Mouse (Mus musculus) myocyte (in vitro differentiated cells): Measurements from ENCODE around the gene 4930524J08Rik. TPM values are rescaled to one million over a fixed set of nuclear protein-coding genes. Genes with fewer than 3 reads are reported as not detected.

Experiments
- H3K27me3 ChIP-seq: one replicate; pipeline ENCODE4 v1.6.1; 2011; ENCODE audit not compliant: control insufficient read depth, insufficient read depth, insufficient read length
- H3K36me3 ChIP-seq: one replicate; pipeline ENCODE4 v1.6.1; 2011; ENCODE audit not compliant: control insufficient read depth, insufficient read depth
- H3K4me2 ChIP-seq: one replicate; pipeline ENCODE4 v1.6.1; 2011; ENCODE audit warnings: low read depth, control low read depth
- H3K4me3 ChIP-seq: one replicate; pipeline ENCODE4 v1.5.1; 2011; ENCODE audit warnings: mild to moderate bottlenecking, control low read depth, moderate library complexity
- H3K79me2 ChIP-seq: one replicate; pipeline ENCODE4 v1.6.1; 2011; ENCODE audit not compliant: control insufficient read depth, insufficient read depth
- H3ac ChIP-seq: one replicate; pipeline ENCODE4 v1.6.1; 2011; ENCODE audit not compliant: control insufficient read depth, insufficient read length
- CEBPB ChIP-seq: IDR thresholded peaks from 2 replicates; pipeline ENCODE4 v1.6.1; 2011; ENCODE audit warnings: mild to moderate bottlenecking, moderate library complexity; ENCODE audit not compliant: poor library complexity, insufficient read depth, severe bottlenecking
- E2F4 ChIP-seq: IDR thresholded peaks from one replicate; pipeline ENCODE4 v1.6.1; 2011; ENCODE audit warnings: mild to moderate bottlenecking, control low read depth, moderate library complexity; ENCODE audit not compliant: insufficient read depth
- MAX ChIP-seq: IDR thresholded peaks from one replicate; pipeline ENCODE4 v1.6.1; 2011; ENCODE audit warnings: low read depth, mild to moderate bottlenecking, control low read depth
- MYOD1 ChIP-seq, 3 experiments: IDR thresholded peaks; one replicate each; pipeline ENCODE4 v1.6.1; 2011; ENCODE audit warnings: control low read depth in 2 of 3, low read depth in 2 of 3, mild to moderate bottlenecking in 2 of 3, moderate library complexity in 1 of 3; ENCODE audit not compliant: insufficient read length in 2 of 3, control insufficient read depth in 1 of 3
- MYOG ChIP-seq, 3 experiments: IDR thresholded peaks; one replicate each; pipeline ENCODE4 v1.6.1; 2011; ENCODE audit warnings: control low read depth in 2 of 3, low read depth in 2 of 3, mild to moderate bottlenecking in 2 of 3; ENCODE audit not compliant: insufficient read length in 2 of 3, control insufficient read depth in 1 of 3, insufficient read depth in 1 of 3
- POLR2A ChIP-seq: IDR thresholded peaks from one replicate; pipeline ENCODE4 v1.6.1; 2011; ENCODE audit warnings: low read depth, mild to moderate bottlenecking, control low read depth, moderate library complexity; ENCODE audit not compliant: insufficient read length
- POLR2AphosphoS2 ChIP-seq: IDR thresholded peaks from one replicate; pipeline ENCODE4 v1.6.1; 2011; ENCODE audit warnings: low read depth, control low read depth; ENCODE audit not compliant: insufficient read length
- REST ChIP-seq: IDR thresholded peaks from one replicate; pipeline ENCODE4 v1.6.1; 2011; ENCODE audit warnings: mild to moderate bottlenecking, control low read depth, moderate library complexity; ENCODE audit not compliant: insufficient read depth, insufficient read length
- SRF ChIP-seq: IDR thresholded peaks from one replicate; pipeline ENCODE4 v1.6.1; 2011; ENCODE audit warnings: low read depth; ENCODE audit not compliant: control insufficient read depth, insufficient read length
- TCF12 ChIP-seq: IDR thresholded peaks from one replicate; pipeline ENCODE4 v1.6.1; 2011; ENCODE audit warnings: mild to moderate bottlenecking, control low read depth; ENCODE audit not compliant: poor library complexity, insufficient read depth, severe bottlenecking
- TCF3 ChIP-seq: IDR thresholded peaks from one replicate; pipeline ENCODE4 v1.6.1; 2011; ENCODE audit warnings: low read depth, control low read depth; ENCODE audit not compliant: insufficient read length
- USF1 ChIP-seq: IDR thresholded peaks from one replicate; pipeline ENCODE4 v1.6.1; 2011; ENCODE audit warnings: low read depth, mild to moderate bottlenecking, control low read depth, moderate library complexity
- polyA plus RNA-seq: library from polyadenylated mRNA; unstranded; fragments of >200 nt; fragmentation: generic; extraction: Trizol; gene quantifications from one replicate; pipeline ENCODE4 v1.2.1, GENCODE M21; 2012; ENCODE audit warnings: missing spikeins

4930524J08Rik gene
- 2.1 TPM for polyA plus RNA-seq

DNA sequence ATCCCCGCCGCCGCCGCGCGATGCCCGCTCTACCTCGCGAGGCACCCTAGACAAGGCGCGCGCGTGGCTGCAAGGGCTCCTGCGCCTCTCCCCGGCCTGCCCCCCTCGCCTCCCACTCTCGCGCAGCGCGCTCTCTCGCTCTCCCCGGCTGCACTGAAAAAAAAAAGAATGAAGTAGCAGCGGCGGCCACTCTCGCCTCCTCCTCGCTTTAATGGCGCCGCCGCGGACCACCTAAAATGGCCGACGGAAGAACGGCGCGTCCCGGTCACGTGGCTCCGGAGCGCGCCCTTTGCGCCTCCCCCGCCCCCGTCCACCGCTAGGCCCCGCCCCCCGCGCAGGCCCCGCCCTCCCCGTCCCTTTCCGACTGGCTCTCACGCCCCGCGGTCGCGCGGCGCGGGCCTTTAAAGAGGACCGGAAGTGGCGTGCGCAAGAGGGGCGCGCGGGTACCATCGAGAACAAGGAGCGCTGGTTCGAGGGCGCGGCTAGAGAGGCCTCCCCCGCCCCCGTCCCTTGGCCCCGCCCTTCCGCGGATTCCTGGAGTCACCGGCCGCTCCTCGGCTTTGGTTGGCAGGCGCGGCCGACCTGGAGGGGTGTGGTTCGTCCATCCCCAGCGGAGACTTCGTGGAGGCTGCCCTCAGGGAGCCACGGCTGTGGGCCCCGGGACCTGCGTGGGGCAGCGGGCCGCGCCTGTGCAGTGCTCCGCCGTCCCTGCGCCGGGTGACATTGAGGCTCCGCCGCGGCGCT lies at the start of gene 4930524J08Rik, which contains the start of gene Hnrnpd:
Gene 4930524J08Rik, plus strand, starts transcription at position 363 of the 744 bp plus-strand sequence.
Gene Hnrnpd, minus strand, starts transcription at position 240 of the 744 bp plus-strand sequence.
- Histone ChIP-seq H3K4me2 (peak within 1 kb of the TSS; percentile 89), H3K36me3 (no peaks in the 10 kb centered on the region), H3ac (peak within 1 kb of the TSS; percentile 100), H3K4me3 (peak within 1 kb of the TSS; percentile 87), H3K79me2 (peaks cover 40% of the 10 kb centered on the region), H3K27me3 (no peaks in the 10 kb centered on the region)
- no peak for TF ChIP-seq SRF
- peak; percentile 61 for TF ChIP-seq E2F4
- TF ChIP-seq POLR2AphosphoS2 = peak; percentile 90
- TF ChIP-seq USF1 = peak; percentile 75
- TF ChIP-seq TCF12 = no peak
- no peak for TF ChIP-seq REST
- TF ChIP-seq CEBPB = no peak
- TF ChIP-seq TCF3 = no peak
- peak; percentile 90 for TF ChIP-seq POLR2A

DNA sequence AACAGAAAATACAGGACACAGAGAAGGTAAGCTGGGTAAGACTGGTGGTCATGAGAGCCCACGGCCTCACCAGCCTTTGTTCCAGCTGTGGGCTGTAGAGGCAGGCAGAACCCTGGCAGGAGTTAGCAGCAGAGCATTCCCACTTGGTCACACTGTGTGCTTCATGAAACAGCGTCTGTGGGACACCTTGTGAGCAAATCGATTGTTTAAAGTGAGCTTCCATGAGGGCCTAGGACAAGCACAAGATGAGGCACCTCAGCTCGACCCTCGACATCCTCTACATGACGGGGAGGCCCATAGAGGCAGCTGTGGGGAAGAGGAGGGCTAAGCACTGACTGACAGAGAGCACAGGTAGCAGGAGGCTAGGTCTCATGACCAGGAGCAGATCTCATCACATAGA lies 47.0 kb upstream of the 4930524J08Rik start:
- H3K36me3 ChIP-seq = no peaks in the 10 kb centered on the region
- no peaks in the 10 kb centered on the region for H3K79me2 ChIP-seq
- H3ac ChIP-seq = no peak overlapping the region
- TF ChIP-seq MAX (no peak), USF1 (no peak)
- no peak overlapping the region for H3K4me3 ChIP-seq
- peaks cover 19% of the 10 kb centered on the region for H3K27me3 ChIP-seq
- no peak overlapping the region for H3K4me2 ChIP-seq

DNA sequence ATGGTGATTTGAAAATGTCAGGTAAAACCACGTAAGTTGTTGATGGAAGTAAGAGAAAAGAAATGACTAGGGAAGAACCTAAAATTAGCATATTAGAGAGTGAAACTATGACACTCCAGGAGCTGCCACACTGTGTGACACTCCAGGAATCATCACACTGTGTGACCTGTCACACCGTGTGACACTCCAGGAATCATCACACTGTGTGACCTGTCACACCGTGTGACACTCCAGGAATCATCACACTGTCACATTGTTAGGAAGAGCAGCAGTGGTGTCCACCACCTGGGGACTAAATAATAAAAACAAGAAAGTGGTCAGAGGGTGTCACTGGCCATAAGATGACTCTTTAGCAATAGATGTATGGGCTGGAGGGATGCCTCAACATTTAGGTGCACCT lies 39.4 kb upstream of the 4930524J08Rik start:
- TF ChIP-seq TCF3 (no peak), E2F4 (no peak), POLR2AphosphoS2 (no peak), MAX (no peak), POLR2A (no peak), MYOG (IDR thresholded peaks at IDR 0.05; ENCODE audit: control insufficient read depth in 1 of 3, insufficient read depth in 1 of 3, insufficient read length in 2 of 3, low read depth in 2 of 3) (no peak), REST (no peak), TCF12 (no peak), SRF (no peak), USF1 (no peak), CEBPB (no peak), MYOD1 (IDR thresholded peaks at IDR 0.05; ENCODE audit: control insufficient read depth in 1 of 3, insufficient read length in 2 of 3, low read depth in 2 of 3) (no peak)
- H3K79me2 ChIP-seq = no peaks in the 10 kb centered on the region
- no peaks in the 10 kb centered on the region for H3K27me3 ChIP-seq
- H3ac ChIP-seq = no peak overlapping the region
- no peak overlapping the region for H3K4me2 ChIP-seq
- no peaks in the 10 kb centered on the region for H3K36me3 ChIP-seq
- no peak overlapping the region for H3K4me3 ChIP-seq

DNA sequence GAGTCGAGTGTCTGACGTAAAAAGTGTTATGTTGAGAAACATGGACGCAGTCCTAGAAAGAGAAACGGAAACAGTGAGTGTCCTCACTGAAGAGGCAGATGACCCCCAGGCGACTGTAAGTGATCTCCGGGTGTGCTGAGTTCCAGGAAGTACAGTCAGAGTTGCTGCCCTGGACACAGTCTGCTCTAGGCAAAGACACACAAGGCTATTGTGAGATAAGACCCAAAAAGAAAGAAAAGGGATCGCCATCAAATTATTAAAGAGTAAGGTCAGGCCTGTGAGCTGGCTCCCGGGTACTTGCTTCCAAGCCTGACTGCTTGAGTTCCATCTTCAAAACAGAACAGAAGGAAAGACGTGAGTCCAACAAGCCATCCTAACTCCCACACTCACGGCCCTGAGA lies 37.6 kb upstream of the 4930524J08Rik start:
- no peak overlapping the region for H3K4me2 ChIP-seq
- H3K27me3 ChIP-seq = no peaks in the 10 kb centered on the region
- H3K36me3 ChIP-seq = no peaks in the 10 kb centered on the region
- H3K4me3 ChIP-seq = no peak overlapping the region
- no peak overlapping the region for H3ac ChIP-seq
- TF ChIP-seq MYOD1 (IDR thresholded peaks at IDR 0.05; ENCODE audit: control insufficient read depth in 1 of 3, insufficient read length in 2 of 3, low read depth in 2 of 3) = no peak
- TF ChIP-seq SRF = no peak
- TF ChIP-seq MYOG (IDR thresholded peaks at IDR 0.05; ENCODE audit: control insufficient read depth in 1 of 3, insufficient read depth in 1 of 3, insufficient read length in 2 of 3, low read depth in 2 of 3) = no peak
- no peak for TF ChIP-seq MAX
- no peak for TF ChIP-seq E2F4
- TF ChIP-seq REST = no peak
- TF ChIP-seq TCF3 = no peak
- no peak for TF ChIP-seq POLR2A
- no peak for TF ChIP-seq USF1
- no peak for TF ChIP-seq POLR2AphosphoS2
- no peak for TF ChIP-seq TCF12
- no peak for TF ChIP-seq CEBPB
- no peaks in the 10 kb centered on the region for H3K79me2 ChIP-seq

DNA sequence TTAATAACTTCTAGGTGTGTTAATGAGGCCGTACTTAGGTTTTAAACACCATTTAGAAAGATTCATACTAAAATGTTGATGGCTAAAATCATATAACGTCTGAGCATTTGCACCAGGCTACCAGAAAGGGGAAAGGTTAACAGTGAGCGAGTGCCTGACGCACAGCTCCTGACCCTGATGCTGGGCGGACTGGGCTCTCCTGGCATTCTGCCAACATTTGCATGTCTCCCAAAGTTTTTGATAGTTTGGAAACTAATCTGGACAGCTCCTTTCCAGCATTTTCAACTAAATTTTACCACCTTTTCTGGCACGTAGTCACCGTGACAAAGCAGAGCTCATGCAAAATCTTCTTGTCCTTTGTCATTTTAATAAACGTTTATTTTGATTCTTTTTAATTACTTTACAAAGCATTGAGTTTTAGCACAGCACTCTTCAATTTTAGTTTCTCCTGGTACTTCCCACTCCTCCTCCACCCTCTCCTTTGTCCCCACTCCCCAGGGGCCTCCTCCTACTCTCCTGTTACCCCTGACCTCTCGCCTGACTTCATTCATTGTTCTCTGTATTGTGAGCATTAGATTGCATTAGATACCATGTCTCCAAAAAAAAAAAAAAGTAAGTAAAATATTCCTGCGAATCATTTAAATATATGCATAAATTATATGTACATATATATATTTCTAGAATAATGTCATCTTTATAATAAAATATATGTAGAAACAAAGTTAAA lies 36.9 kb upstream of the 4930524J08Rik start:
- no peaks in the 10 kb centered on the region for H3K27me3 ChIP-seq
- no peak overlapping the region for H3K4me3 ChIP-seq
- TF ChIP-seq TCF12 (no peak), CEBPB (no peak), MYOG (IDR thresholded peaks at IDR 0.05; ENCODE audit: control insufficient read depth in 1 of 3, insufficient read depth in 1 of 3, insufficient read length in 2 of 3, low read depth in 2 of 3) (no peak), POLR2A (no peak), E2F4 (no peak), REST (no peak), MAX (no peak)
- H3K79me2 ChIP-seq = no peaks in the 10 kb centered on the region
- no peak overlapping the region for H3ac ChIP-seq
- no peaks in the 10 kb centered on the region for H3K36me3 ChIP-seq
- no peak overlapping the region for H3K4me2 ChIP-seq
